Mouse (Mus musculus): ENCODE data around the gene Stradb.

Gene Stradb

GRCm38 (mm10) chr1:58961152-58961893, 12.0 kb upstream of the Stradb start:
- peak; percentile 32 for DNase-seq

GRCm38 (mm10) chr1:58962418-58962817, 10.9 kb upstream of the Stradb start:
- DNase-seq = no peak

- no peak for DNase-seq
These were observed 10.5 kb upstream of the Stradb start for GRCm38 (mm10) chr1:58962865-58963264.

GRCm38 (mm10) chr1:58967534-58967933, 5.8 kb upstream of the Stradb start:
- DNase-seq = no peak

- DNase-seq = no peak
These were observed 3.3 kb upstream of the Stradb start for GRCm38 (mm10) chr1:58970054-58970453.

- DNase-seq = no peak
These were observed 2.2 kb upstream of the Stradb start for GRCm38 (mm10) chr1:58971097-58971496.

GRCm38 (mm10) chr1:58972851-58973365, 414 bp upstream of the Stradb start:
- DNase-seq = no peak

GRCm38 (mm10) chr1:58982276-58982675, 9.0 kb downstream of the Stradb start:
- DNase-seq = no peak

GRCm38 (mm10) chr1:58984586-58984985, 11.3 kb downstream of the Stradb start:
- no peak for DNase-seq

GRCm38 (mm10) chr1:58993144-58993543, 19.8 kb downstream of the Stradb start:
- no peak for DNase-seq

GRCm38 (mm10) chr1:58993723-58994122, 20.4 kb downstream of the Stradb start:
- peak; percentile 18 for DNase-seq

GRCm38 (mm10) chr1:58995313-58995712, 22.0 kb downstream of the Stradb start:
- no peak for DNase-seq

- DNase-seq = peak; percentile 23
These were observed 35.9 kb downstream of the Stradb start for GRCm38 (mm10) chr1:59009250-59009649.

GRCm38 (mm10) chr1:59021556-59021955, 48.2 kb downstream of the Stradb start:
- DNase-seq = no peak

GRCm38 (mm10) chr1:59037723-59038122, 64.4 kb downstream of the Stradb start:
- no peak for DNase-seq

Measured in lung, postnatal 36 days (tissue).